Mouse (Mus musculus) kidney, postnatal 0 days (tissue): Measurements from ENCODE around the gene Cntln. TPM values are rescaled to one million over a fixed set of nuclear protein-coding genes. Genes with fewer than 3 reads are reported as not detected.

ENCODE experiments used
- ATAC-seq: fragments of 200-750 bp; cut with Nextera tagmentation; replicated peaks from 2 replicates; pipeline ENCODE4 v1.8.0; 2017; ENCODE audit warnings: low read depth, moderate number of reproducible peaks, moderate TSS enrichment, moderate library complexity; ENCODE audit not compliant: low FRiP score
- DNase-seq: peaks from one replicate; pipeline ENCODE4 v3.0.0-alpha.2; 2016; ENCODE audit warnings: low spot score
- H3K27ac ChIP-seq: fragments of 300-500 bp; sonication (generic); 2 replicates; pipeline ENCODE4 v1.5.1; 2014; ENCODE audit warnings: mild to moderate bottlenecking
- H3K27me3 ChIP-seq: fragments of 300-500 bp; sonication (generic); 2 replicates; pipeline ENCODE4 v1.6.1; 2014; ENCODE audit warnings: low read length, mixed read lengths; ENCODE audit not compliant: insufficient read depth
- H3K36me3 ChIP-seq: fragments of 300-500 bp; sonication (generic); 2 replicates; pipeline ENCODE4 v1.6.1; 2014; ENCODE audit warnings: low read length, mixed read lengths; ENCODE audit not compliant: insufficient read depth
- H3K4me1 ChIP-seq: fragments of 300-500 bp; sonication (generic); replicated peaks from 2 replicates; pipeline ENCODE4 v1.6.1; 2014; ENCODE audit warnings: antibody characterized with exemption, low read length, mixed read lengths; ENCODE audit not compliant: insufficient read depth
- H3K4me2 ChIP-seq: fragments of 300-500 bp; sonication (generic); 2 replicates; pipeline ENCODE4 v1.6.1; 2014; ENCODE audit warnings: mild to moderate bottlenecking, low read length, moderate library complexity, mixed read lengths
- H3K4me3 ChIP-seq: fragments of 300-500 bp; sonication (generic); replicated peaks from 2 replicates; pipeline ENCODE4 v1.5.1; 2014; ENCODE audit warnings: low read depth, low read length
- H3K9ac ChIP-seq: fragments of 300-500 bp; sonication (generic); 2 replicates; pipeline ENCODE4 v1.6.1; 2014; ENCODE audit warnings: low read depth, low read length
- H3K9me3 ChIP-seq: fragments of 300-500 bp; sonication (generic); replicated peaks from 2 replicates; pipeline ENCODE4 v1.6.1; 2016; ENCODE audit warnings: low read length, inconsistent platforms, mixed read lengths
- CTCF ChIP-seq: IDR thresholded peaks from 2 replicates; pipeline ENCODE4 v1.5.1; 2016; ENCODE audit warnings: antibody characterized with exemption, low read depth, mild to moderate bottlenecking, moderate library complexity
- WGBS: fragments of 180-500 bp; shearing (Covaris S2); extraction: QIAGEN DNeasy Blood & Tissue Kit; methylation state at CpG from one replicate; pipeline ENCODE4 v1.1.7; 2014; 5-methylcytosine and 5-hydroxymethylcytosine counted together
- polyA plus RNA-seq: library from polyadenylated mRNA; unstranded; fragments of >200 nt; fragmentation: Nextera tagmentation; extraction: Ambion mirVana; gene quantifications from 2 replicates; pipeline ENCODE4 v1.2.1, GENCODE M21; 2015

Gene Cntln
- polyA plus RNA-seq, 1 experiment from 2014 or later: 10.5 TPM

DNA sequence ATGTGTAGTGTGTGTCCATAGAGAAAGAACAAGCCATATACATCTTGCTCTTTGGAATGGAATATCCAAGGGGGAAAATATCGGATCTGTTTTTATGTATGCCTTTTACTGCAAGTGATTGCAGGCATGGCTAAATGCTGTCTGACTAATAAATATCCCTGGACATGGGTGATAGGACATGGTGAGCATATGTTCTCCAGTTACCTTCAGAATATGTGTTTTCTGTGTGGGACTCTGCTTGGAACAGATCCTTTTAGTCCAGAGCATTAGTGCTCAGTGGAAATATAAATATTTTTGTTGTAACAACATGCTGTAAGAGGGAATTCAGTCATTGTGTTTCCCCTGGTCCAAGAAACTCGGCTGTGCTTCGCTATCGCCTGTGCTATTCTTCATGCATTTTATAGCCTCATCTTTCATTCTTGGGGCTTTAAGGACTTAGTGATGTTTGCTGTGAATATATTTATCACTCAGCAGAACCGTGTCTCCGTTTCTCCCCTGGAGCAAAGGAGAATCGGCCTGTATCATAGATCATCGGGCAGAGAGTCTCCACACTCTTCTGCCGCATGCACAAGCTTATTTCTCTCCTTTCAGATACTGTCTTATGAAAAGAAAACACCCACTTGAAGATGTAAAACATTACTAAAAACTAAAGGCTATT, 294.4 kb downstream of the Cntln start:
- ATAC-seq: no peak
- Histone ChIP-seq H3K4me2 (no peak overlapping the region), H3K9ac (no peak overlapping the region), H3K27ac (no peak overlapping the region), H3K27me3 (no peaks in the 10 kb centered on the region), H3K4me3 (no peak overlapping the region), H3K9me3 (no peaks in the 10 kb centered on the region), H3K4me1 (no peaks in the 10 kb centered on the region), H3K36me3 (no peaks in the 10 kb centered on the region)
- DNase-seq: peak; percentile 52
- no peak for TF ChIP-seq CTCF
- 25% methylated on average over 9 of the region's 9 CpGs for WGBS

Other genes starting within 250 kb of the Cntln start
- 4.4 and 4.8 TPM in 2 replicates for gene Bnc2, start 209.0 kb upstream of the Cntln start, polyA plus RNA-seq